Mouse (Mus musculus): ENCODE measurements around the gene Myo15b. TPM values are rescaled to one million over a fixed set of nuclear protein-coding genes. Genes with fewer than 3 reads are reported as not detected.

Myo15b gene
- polyA plus RNA-seq, 1 experiment from 2014 or later = 95.2 TPM

- Histone ChIP-seq H3K27me3 (replicated peaks) (no peaks in the 10 kb centered on the region), H3K9me3 (no peaks in the 10 kb centered on the region), H3K4me2 (replicated peaks) (no peak within 1 kb of the TSS), H3K27ac (0 out of 2 replicates have a peak within 1 kb of the TSS, but pooled peaks have one; percentile 0), H3K4me3 (replicated peaks) (no peak within 1 kb of the TSS), H3K9ac (no peak within 1 kb of the TSS), H3K36me3 (peaks cover 7% of the 10 kb centered on the region; the same call in 1 of the 2 replicates), H3K4me1 (replicated peaks) (peaks cover 30% of the 10 kb centered on the region)
- 32% methylated on average over 16 of the region's 16 CpGs for WGBS
- peak; percentile 65 for ATAC-seq
These were observed 41.5 kb downstream of the Myo15b start, which contains the start of gene Smim5 for GRCm38 (mm10) chr11:115899486-115900266. Smim5 (plus strand) TSS chr11:115899966.

- H3K9me3 ChIP-seq = no peaks in the 10 kb centered on the region
- no peak overlapping the region for H3K27ac ChIP-seq
- no peak overlapping the region for H3K4me2 ChIP-seq (replicated peaks)
- H3K36me3 ChIP-seq = no peaks in the 10 kb centered on the region; the same call in 1 of the 2 replicates
- no peak overlapping the region for H3K9ac ChIP-seq
- 77% methylated on average over 8 of the region's 8 CpGs for WGBS
- no peaks in the 10 kb centered on the region for H3K27me3 ChIP-seq (replicated peaks)
- ATAC-seq = no peak
- no peak overlapping the region for H3K4me3 ChIP-seq (replicated peaks)
- H3K4me1 ChIP-seq (replicated peaks) = peaks cover 40% of the 10 kb centered on the region
These were observed 42.5 kb downstream of the Myo15b start for GRCm38 (mm10) chr11:115900561-115901337.

GRCm38 (mm10) chr11:115901338-115902161, 43.3 kb downstream of the Myo15b start:
- H3K4me2 ChIP-seq (replicated peaks) = no peak overlapping the region
- H3K4me3 ChIP-seq (replicated peaks) = no peak overlapping the region
- H3K27ac ChIP-seq = no peak overlapping the region
- H3K9me3 ChIP-seq = no peaks in the 10 kb centered on the region
- WGBS = 87% methylated on average over 9 of the region's 9 CpGs
- no peaks in the 10 kb centered on the region for H3K27me3 ChIP-seq (replicated peaks)
- peaks cover 45% of the 10 kb centered on the region for H3K4me1 ChIP-seq (replicated peaks)
- H3K9ac ChIP-seq = no peak overlapping the region
- ATAC-seq = no peak
- no peaks in the 10 kb centered on the region; the same call in 1 of the 2 replicates for H3K36me3 ChIP-seq

- H3K36me3 ChIP-seq = no peaks in the 10 kb centered on the region; the same call in 1 of the 2 replicates
- no peaks in the 10 kb centered on the region for H3K27me3 ChIP-seq (replicated peaks)
- H3K4me3 ChIP-seq (replicated peaks) = no peak overlapping the region
- peaks cover 48% of the 10 kb centered on the region for H3K4me1 ChIP-seq (replicated peaks)
- H3K9me3 ChIP-seq = no peaks in the 10 kb centered on the region
- H3K27ac ChIP-seq = no peak overlapping the region
- H3K4me2 ChIP-seq (replicated peaks) = no peak overlapping the region
- no peak overlapping the region for H3K9ac ChIP-seq
- 82% methylated on average over 5 of the region's 5 CpGs for WGBS
- no peak for ATAC-seq
These were observed 44.0 kb downstream of the Myo15b start for GRCm38 (mm10) chr11:115902177-115902576.

GRCm38 (mm10) chr11:115902831-115903230, 44.6 kb downstream of the Myo15b start:
- Histone ChIP-seq H3K27ac (peak overlapping the region; percentile 7; the same call in 1 of the 2 replicates), H3K27me3 (replicated peaks) (no peaks in the 10 kb centered on the region), H3K36me3 (no peaks in the 10 kb centered on the region), H3K9ac (no peak overlapping the region), H3K4me3 (replicated peaks) (no peak overlapping the region), H3K9me3 (no peaks in the 10 kb centered on the region), H3K4me1 (replicated peaks) (peaks cover 48% of the 10 kb centered on the region), H3K4me2 (replicated peaks) (no peak overlapping the region)
- ATAC-seq = no peak
- 88% methylated on average over 1 of the region's 1 CpGs for WGBS

- WGBS = 46% methylated on average over 11 of the region's 11 CpGs
- peak overlapping the region; percentile 20; the same call in 1 of the 2 replicates for H3K9ac ChIP-seq
- no peaks in the 10 kb centered on the region for H3K9me3 ChIP-seq
- H3K27ac ChIP-seq = peak overlapping the region; percentile 68
- H3K27me3 ChIP-seq (replicated peaks) = no peaks in the 10 kb centered on the region
- peak; percentile 78 for ATAC-seq
- H3K4me1 ChIP-seq (replicated peaks) = peaks cover 48% of the 10 kb centered on the region
- no peaks in the 10 kb centered on the region for H3K36me3 ChIP-seq
- H3K4me2 ChIP-seq (replicated peaks) = no peak overlapping the region
- no peak overlapping the region for H3K4me3 ChIP-seq (replicated peaks)
These were observed 45.4 kb downstream of the Myo15b start for GRCm38 (mm10) chr11:115903384-115904230.

GRCm38 (mm10) chr11:115904231-115904955, 46.2 kb downstream of the Myo15b start:
- Histone ChIP-seq H3K9me3 (no peaks in the 10 kb centered on the region), H3K27ac (peak overlapping the region; percentile 68), H3K27me3 (replicated peaks) (no peaks in the 10 kb centered on the region), H3K4me3 (replicated peaks) (no peak overlapping the region), H3K4me1 (replicated peaks) (peaks cover 48% of the 10 kb centered on the region), H3K36me3 (no peaks in the 10 kb centered on the region), H3K4me2 (replicated peaks) (peak overlapping the region; percentile 11; the same call in 1 of the 2 replicates), H3K9ac (0 out of 2 replicates have a peak overlapping the region, but pooled peaks have one; percentile 20)
- WGBS = 59% methylated on average over 8 of the region's 8 CpGs
- 0 out of 2 replicates have a peak, but pooled peaks have one; percentile 9 for ATAC-seq

GRCm38 (mm10) chr11:115904956-115905790, 47.0 kb downstream of the Myo15b start:
- WGBS = 47% methylated on average over 16 of the region's 16 CpGs
- H3K36me3 ChIP-seq = no peaks in the 10 kb centered on the region
- no peaks in the 10 kb centered on the region for H3K27me3 ChIP-seq (replicated peaks)
- H3K4me1 ChIP-seq (replicated peaks) = peaks cover 43% of the 10 kb centered on the region
- no peak overlapping the region for H3K4me3 ChIP-seq (replicated peaks)
- no peaks in the 10 kb centered on the region for H3K9me3 ChIP-seq
- H3K9ac ChIP-seq = no peak overlapping the region
- peak overlapping the region; percentile 68 for H3K27ac ChIP-seq
- peak; percentile 54 for ATAC-seq
- H3K4me2 ChIP-seq (replicated peaks) = peak overlapping the region; percentile 11; the same call in 1 of the 2 replicates

- Histone ChIP-seq H3K27ac (no peak overlapping the region), H3K27me3 (replicated peaks) (no peaks in the 10 kb centered on the region), H3K36me3 (no peaks in the 10 kb centered on the region), H3K4me3 (replicated peaks) (no peak overlapping the region), H3K9ac (no peak overlapping the region), H3K4me2 (replicated peaks) (no peak overlapping the region), H3K4me1 (replicated peaks) (peaks cover 39% of the 10 kb centered on the region), H3K9me3 (no peaks in the 10 kb centered on the region)
- WGBS = 85% methylated on average over 3 of the region's 3 CpGs
- no peak for ATAC-seq
These were observed 47.9 kb downstream of the Myo15b start for GRCm38 (mm10) chr11:115906116-115906515.

GRCm38 (mm10) chr11:115906521-115906920, 48.3 kb downstream of the Myo15b start:
- H3K4me3 ChIP-seq (replicated peaks) = no peak overlapping the region
- no peak overlapping the region for H3K4me2 ChIP-seq (replicated peaks)
- H3K9me3 ChIP-seq = no peaks in the 10 kb centered on the region
- ATAC-seq = no peak
- no peaks in the 10 kb centered on the region for H3K27me3 ChIP-seq (replicated peaks)
- H3K4me1 ChIP-seq (replicated peaks) = peaks cover 43% of the 10 kb centered on the region
- H3K9ac ChIP-seq = no peak overlapping the region
- H3K27ac ChIP-seq = no peak overlapping the region
- H3K36me3 ChIP-seq = no peaks in the 10 kb centered on the region
- 89% methylated on average over 5 of the region's 5 CpGs for WGBS
